Mouse (Mus musculus) A20 (cell line): ENCODE measurements around the gene Foxn1.
A peak's percentile ranks its signal among the peaks of the same experiment; 100 is the strongest.

ENCODE experiments used
- DNase-seq: peaks from one replicate; pipeline ENCODE4 v3.0.0-alpha.2; 2011; ENCODE audit warnings: low read depth, low spot score

Gene Foxn1

GRCm38 (mm10) chr11:78386508-78387043, at the start of gene Foxn1:
Gene Foxn1 (minus strand): TSS chr11:78386558.
- DNase-seq, result no peak

GRCm38 (mm10) chr11:78435776-78436349, 49.5 kb upstream of the Foxn1 start:
- peak; percentile 73 for DNase-seq

GRCm38 (mm10) chr11:78434052-78434451, 47.7 kb upstream of the Foxn1 start:
- DNase-seq, result no peak

GRCm38 (mm10) chr11:78431176-78431575, 44.8 kb upstream of the Foxn1 start:
- DNase-seq, result peak; percentile 43

- no peak for DNase-seq
These were observed 44.0 kb upstream of the Foxn1 start for GRCm38 (mm10) chr11:78430195-78430878.

GRCm38 (mm10) chr11:78428309-78428708, 42.0 kb upstream of the Foxn1 start:
- no peak for DNase-seq

- DNase-seq, result no peak
These were observed 41.3 kb upstream of the Foxn1 start for GRCm38 (mm10) chr11:78427655-78428054.

- no peak for DNase-seq
These were observed 39.2 kb upstream of the Foxn1 start for GRCm38 (mm10) chr11:78425572-78425971.

GRCm38 (mm10) chr11:78424352-78424751, 38.0 kb upstream of the Foxn1 start:
- DNase-seq, result no peak

GRCm38 (mm10) chr11:78422055-78422819, 35.9 kb upstream of the Foxn1 start, which contains the start of gene Slc13a2:
Gene Slc13a2 (minus strand): TSS chr11:78422217.
- no peak for DNase-seq

- no peak for DNase-seq
These were observed 35.0 kb upstream of the Foxn1 start for GRCm38 (mm10) chr11:78421201-78422009.

GRCm38 (mm10) chr11:78420263-78420889, 34.0 kb upstream of the Foxn1 start:
- DNase-seq, result no peak

- no peak for DNase-seq
These were observed 30.5 kb upstream of the Foxn1 start for GRCm38 (mm10) chr11:78416854-78417253.

GRCm38 (mm10) chr11:78412861-78413260, 26.5 kb upstream of the Foxn1 start:
- no peak for DNase-seq

GRCm38 (mm10) chr11:78412324-78412850, 26.0 kb upstream of the Foxn1 start:
- DNase-seq, result no peak

GRCm38 (mm10) chr11:78411606-78412323, 25.4 kb upstream of the Foxn1 start:
- DNase-seq, result no peak

- DNase-seq, result no peak
These were observed 22.2 kb upstream of the Foxn1 start for GRCm38 (mm10) chr11:78408256-78409240.

GRCm38 (mm10) chr11:78402062-78402461, 15.7 kb upstream of the Foxn1 start:
- no peak for DNase-seq

GRCm38 (mm10) chr11:78401469-78401868, 15.1 kb upstream of the Foxn1 start:
- no peak for DNase-seq
